Mouse (Mus musculus): ENCODE data around the gene Impg2.

Impg2 gene

GRCm38 (mm10) chr16:56304167-56304566 lies 100.1 kb downstream of the Impg2 start:
- DNase-seq: no peak

- no peak for DNase-seq
These were observed 103.5 kb downstream of the Impg2 start for GRCm38 (mm10) chr16:56307575-56307974.

- no peak for DNase-seq
These were observed 107.2 kb downstream of the Impg2 start for GRCm38 (mm10) chr16:56311291-56311690.
